Mouse (Mus musculus): Measurements from ENCODE around the gene Dennd4c. TPM values are rescaled to one million over a fixed set of nuclear protein-coding genes. Genes with fewer than 3 reads are reported as not detected.

Gene Dennd4c
- polyA plus RNA-seq, 1 experiment from 2014 or later: 7.0 TPM

GRCm38 (mm10) chr4:86858070-86858440 lies 109.7 kb downstream of the Dennd4c start:
- peak overlapping the region; percentile 56 for H3K4me2 ChIP-seq (ENCODE audit: low read depth, severe bottlenecking)
- peaks cover 18% of the 10 kb centered on the region for H3K36me3 ChIP-seq (ENCODE audit: control insufficient read depth, insufficient read depth, low read length)
- no peaks in the 10 kb centered on the region for H3K27me3 ChIP-seq (ENCODE audit: control insufficient read depth, insufficient read depth, low read length)
- H3K9ac ChIP-seq (ENCODE audit: low read length): no peak overlapping the region; the same call in 1 of the 2 replicates
- ATAC-seq (ENCODE audit: insufficient number of reproducible peaks, low FRiP score, low TSS enrichment, low read depth) (no peak), DNase-seq (ENCODE audit: low spot score) (no peak)
- no peaks in the 10 kb centered on the region for H3K4me1 ChIP-seq (ENCODE audit: control insufficient read depth, insufficient read depth, low read length)
- no peaks in the 10 kb centered on the region for H3K9me3 ChIP-seq (ENCODE audit: control insufficient read depth, low read length)
- H3K4me3 ChIP-seq (ENCODE audit: low read depth, low read length): peak overlapping the region; percentile 99
- H3K27ac ChIP-seq (replicated peaks; ENCODE audit: low read depth, low read length): no peak overlapping the region
- 58% methylated on average over 12 of the region's 12 CpGs for WGBS

GRCm38 (mm10) chr4:86864087-86864486 lies 115.7 kb downstream of the Dennd4c start:
- WGBS: 79% methylated on average over 5 of the region's 5 CpGs
- Histone ChIP-seq H3K4me1 (ENCODE audit: control insufficient read depth, insufficient read depth, low read length) (no peaks in the 10 kb centered on the region), H3K4me2 (ENCODE audit: low read depth, severe bottlenecking) (no peak overlapping the region), H3K27me3 (ENCODE audit: control insufficient read depth, insufficient read depth, low read length) (no peaks in the 10 kb centered on the region), H3K9ac (ENCODE audit: low read length) (no peak overlapping the region), H3K36me3 (ENCODE audit: control insufficient read depth, insufficient read depth, low read length) (no peaks in the 10 kb centered on the region), H3K4me3 (ENCODE audit: low read depth, low read length) (no peak overlapping the region), H3K27ac (replicated peaks; ENCODE audit: low read depth, low read length) (no peak overlapping the region), H3K9me3 (ENCODE audit: control insufficient read depth, low read length) (no peaks in the 10 kb centered on the region)
- DNase-seq (ENCODE audit: low spot score): no peak
- ATAC-seq (ENCODE audit: insufficient number of reproducible peaks, low FRiP score, low TSS enrichment, low read depth): no peak

GRCm38 (mm10) chr4:86871988-86872387 lies 123.6 kb downstream of the Dennd4c start:
- Histone ChIP-seq H3K4me1 (ENCODE audit: control insufficient read depth, insufficient read depth, low read length) (no peaks in the 10 kb centered on the region), H3K4me2 (ENCODE audit: low read depth, severe bottlenecking) (no peak overlapping the region), H3K9me3 (ENCODE audit: control insufficient read depth, low read length) (no peaks in the 10 kb centered on the region), H3K4me3 (ENCODE audit: low read depth, low read length) (no peak overlapping the region), H3K9ac (ENCODE audit: low read length) (no peak overlapping the region), H3K27me3 (ENCODE audit: control insufficient read depth, insufficient read depth, low read length) (no peaks in the 10 kb centered on the region), H3K36me3 (ENCODE audit: control insufficient read depth, insufficient read depth, low read length) (no peaks in the 10 kb centered on the region), H3K27ac (replicated peaks; ENCODE audit: low read depth, low read length) (no peak overlapping the region)
- DNase-seq (ENCODE audit: low spot score) (no peak), ATAC-seq (ENCODE audit: insufficient number of reproducible peaks, low FRiP score, low TSS enrichment, low read depth) (no peak)

GRCm38 (mm10) chr4:86873072-86873471 lies 124.7 kb downstream of the Dennd4c start:
- no peaks in the 10 kb centered on the region for H3K27me3 ChIP-seq (ENCODE audit: control insufficient read depth, insufficient read depth, low read length)
- H3K27ac ChIP-seq (replicated peaks; ENCODE audit: low read depth, low read length): no peak overlapping the region
- H3K4me3 ChIP-seq (ENCODE audit: low read depth, low read length): no peak overlapping the region
- no peak for ATAC-seq (ENCODE audit: insufficient number of reproducible peaks, low FRiP score, low TSS enrichment, low read depth)
- no peaks in the 10 kb centered on the region for H3K36me3 ChIP-seq (ENCODE audit: control insufficient read depth, insufficient read depth, low read length)
- no peaks in the 10 kb centered on the region for H3K9me3 ChIP-seq (ENCODE audit: control insufficient read depth, low read length)
- no peak overlapping the region for H3K4me2 ChIP-seq (ENCODE audit: low read depth, severe bottlenecking)
- 59% methylated on average over 4 of the region's 4 CpGs for WGBS
- DNase-seq (ENCODE audit: low spot score): no peak
- H3K9ac ChIP-seq (ENCODE audit: low read length): no peak overlapping the region
- H3K4me1 ChIP-seq (ENCODE audit: control insufficient read depth, insufficient read depth, low read length): no peaks in the 10 kb centered on the region

GRCm38 (mm10) chr4:86874146-86874847 lies 125.9 kb downstream of the Dennd4c start, which contains the start of gene Acer2:
Gene Acer2 (plus strand): TSS chr4:86874396.
- H3K9ac ChIP-seq (ENCODE audit: low read length): peak within 1 kb of the TSS; percentile 59
- peak within 1 kb of the TSS; percentile 97 for H3K4me2 ChIP-seq (ENCODE audit: low read depth, severe bottlenecking)
- H3K36me3 ChIP-seq (ENCODE audit: control insufficient read depth, insufficient read depth, low read length): no peaks in the 10 kb centered on the region
- DNase-seq (ENCODE audit: low spot score) (peak; percentile 84), ATAC-seq (ENCODE audit: insufficient number of reproducible peaks, low FRiP score, low TSS enrichment, low read depth) (peak; percentile 90)
- under 1% methylated on average over 57 of the region's 60 CpGs for WGBS
- peak within 1 kb of the TSS; percentile 63 for H3K4me3 ChIP-seq (ENCODE audit: low read depth, low read length)
- no peaks in the 10 kb centered on the region for H3K9me3 ChIP-seq (ENCODE audit: control insufficient read depth, low read length)
- H3K27ac ChIP-seq (replicated peaks; ENCODE audit: low read depth, low read length): no peak within 1 kb of the TSS
- no peaks in the 10 kb centered on the region for H3K27me3 ChIP-seq (ENCODE audit: control insufficient read depth, insufficient read depth, low read length)
- no peaks in the 10 kb centered on the region for H3K4me1 ChIP-seq (ENCODE audit: control insufficient read depth, insufficient read depth, low read length)

- Histone ChIP-seq H3K9ac (ENCODE audit: low read length) (no peak overlapping the region), H3K4me2 (ENCODE audit: low read depth, severe bottlenecking) (no peak overlapping the region), H3K27ac (replicated peaks; ENCODE audit: low read depth, low read length) (no peak overlapping the region), H3K4me1 (ENCODE audit: control insufficient read depth, insufficient read depth, low read length) (no peaks in the 10 kb centered on the region), H3K36me3 (ENCODE audit: control insufficient read depth, insufficient read depth, low read length) (no peaks in the 10 kb centered on the region), H3K27me3 (ENCODE audit: control insufficient read depth, insufficient read depth, low read length) (no peaks in the 10 kb centered on the region), H3K4me3 (ENCODE audit: low read depth, low read length) (no peak overlapping the region), H3K9me3 (ENCODE audit: control insufficient read depth, low read length) (no peaks in the 10 kb centered on the region)
- WGBS: 91% methylated on average over 2 of the region's 2 CpGs
- DNase-seq (ENCODE audit: low spot score) (no peak), ATAC-seq (ENCODE audit: insufficient number of reproducible peaks, low FRiP score, low TSS enrichment, low read depth) (no peak)
Measured at GRCm38 (mm10) chr4:86879477-86879876, 131.1 kb downstream of the Dennd4c start.

- Histone ChIP-seq H3K4me2 (ENCODE audit: low read depth, severe bottlenecking) (no peak overlapping the region), H3K27ac (replicated peaks; ENCODE audit: low read depth, low read length) (no peak overlapping the region), H3K9me3 (ENCODE audit: control insufficient read depth, low read length) (no peaks in the 10 kb centered on the region), H3K4me3 (ENCODE audit: low read depth, low read length) (no peak overlapping the region), H3K9ac (ENCODE audit: low read length) (no peak overlapping the region), H3K4me1 (ENCODE audit: control insufficient read depth, insufficient read depth, low read length) (no peaks in the 10 kb centered on the region), H3K36me3 (ENCODE audit: control insufficient read depth, insufficient read depth, low read length) (no peaks in the 10 kb centered on the region), H3K27me3 (ENCODE audit: control insufficient read depth, insufficient read depth, low read length) (no peaks in the 10 kb centered on the region)
- no peak for ATAC-seq (ENCODE audit: insufficient number of reproducible peaks, low FRiP score, low TSS enrichment, low read depth)
- DNase-seq (ENCODE audit: low spot score): no peak
- 80% methylated on average over 4 of the region's 4 CpGs for WGBS
Measured at GRCm38 (mm10) chr4:86881178-86881577, 132.8 kb downstream of the Dennd4c start.

- DNase-seq (ENCODE audit: low spot score): no peak
- no peaks in the 10 kb centered on the region for H3K36me3 ChIP-seq (ENCODE audit: control insufficient read depth, insufficient read depth, low read length)
- no peak overlapping the region for H3K4me3 ChIP-seq (ENCODE audit: low read depth, low read length)
- no peak overlapping the region for H3K4me2 ChIP-seq (ENCODE audit: low read depth, severe bottlenecking)
- no peak overlapping the region for H3K9ac ChIP-seq (ENCODE audit: low read length)
- no peaks in the 10 kb centered on the region for H3K9me3 ChIP-seq (ENCODE audit: control insufficient read depth, low read length)
- no peaks in the 10 kb centered on the region for H3K27me3 ChIP-seq (ENCODE audit: control insufficient read depth, insufficient read depth, low read length)
- H3K4me1 ChIP-seq (ENCODE audit: control insufficient read depth, insufficient read depth, low read length): no peaks in the 10 kb centered on the region
- no peak for ATAC-seq (ENCODE audit: insufficient number of reproducible peaks, low FRiP score, low TSS enrichment, low read depth)
- WGBS: 61% methylated on average over 2 of the region's 2 CpGs
- H3K27ac ChIP-seq (replicated peaks; ENCODE audit: low read depth, low read length): no peak overlapping the region
Measured at GRCm38 (mm10) chr4:86882413-86882812, 134.1 kb downstream of the Dennd4c start.

- Histone ChIP-seq H3K36me3 (ENCODE audit: control insufficient read depth, insufficient read depth, low read length) (no peaks in the 10 kb centered on the region), H3K4me1 (ENCODE audit: control insufficient read depth, insufficient read depth, low read length) (no peaks in the 10 kb centered on the region), H3K27me3 (ENCODE audit: control insufficient read depth, insufficient read depth, low read length) (no peaks in the 10 kb centered on the region), H3K4me2 (ENCODE audit: low read depth, severe bottlenecking) (no peak overlapping the region), H3K9ac (ENCODE audit: low read length) (no peak overlapping the region), H3K4me3 (ENCODE audit: low read depth, low read length) (no peak overlapping the region), H3K9me3 (ENCODE audit: control insufficient read depth, low read length) (no peaks in the 10 kb centered on the region), H3K27ac (replicated peaks; ENCODE audit: low read depth, low read length) (no peak overlapping the region)
- WGBS: 53% methylated on average over 4 of the region's 4 CpGs
- no peak for ATAC-seq (ENCODE audit: insufficient number of reproducible peaks, low FRiP score, low TSS enrichment, low read depth)
- peak; percentile 59 for DNase-seq (ENCODE audit: low spot score)
Measured at GRCm38 (mm10) chr4:86884945-86885344, 136.6 kb downstream of the Dennd4c start.

Measured in limb, embryonic 11.5 days (tissue).